Mouse (Mus musculus) ES-E14 (cell line): Measurements from ENCODE around the gene Omp.

Source experiments
- CHD2 ChIP-seq: IDR thresholded peaks from 2 replicates; pipeline ENCODE4 v1.6.1; 2014; ENCODE audit warnings: mild to moderate bottlenecking, low read depth, low read length, inconsistent platforms
- HCFC1 ChIP-seq: IDR thresholded peaks from 2 replicates; pipeline ENCODE4 v1.6.1; 2012; ENCODE audit warnings: low read length, inconsistent platforms, borderline replicate concordance; ENCODE audit not compliant: insufficient read depth
- ZC3H11A ChIP-seq: IDR thresholded peaks from 2 replicates; pipeline ENCODE4 v1.6.1; 2012; ENCODE audit warnings: low read depth, mild to moderate bottlenecking, inconsistent platforms, low read length, borderline replicate concordance
- ZNF384 ChIP-seq: IDR thresholded peaks from 2 replicates; pipeline ENCODE4 v1.6.1; 2012; ENCODE audit warnings: low read depth, low read length, inconsistent platforms

GRCm38 (mm10) chr7:98146447-98146845 is 1.1 kb upstream of the Omp start:
- TF ChIP-seq ZNF384 (no peak), CHD2 (no peak), HCFC1 (no peak), ZC3H11A (no peak)
